Mouse (Mus musculus): ENCODE data around the gene Crtc1.

The Crtc1 gene

DNA sequence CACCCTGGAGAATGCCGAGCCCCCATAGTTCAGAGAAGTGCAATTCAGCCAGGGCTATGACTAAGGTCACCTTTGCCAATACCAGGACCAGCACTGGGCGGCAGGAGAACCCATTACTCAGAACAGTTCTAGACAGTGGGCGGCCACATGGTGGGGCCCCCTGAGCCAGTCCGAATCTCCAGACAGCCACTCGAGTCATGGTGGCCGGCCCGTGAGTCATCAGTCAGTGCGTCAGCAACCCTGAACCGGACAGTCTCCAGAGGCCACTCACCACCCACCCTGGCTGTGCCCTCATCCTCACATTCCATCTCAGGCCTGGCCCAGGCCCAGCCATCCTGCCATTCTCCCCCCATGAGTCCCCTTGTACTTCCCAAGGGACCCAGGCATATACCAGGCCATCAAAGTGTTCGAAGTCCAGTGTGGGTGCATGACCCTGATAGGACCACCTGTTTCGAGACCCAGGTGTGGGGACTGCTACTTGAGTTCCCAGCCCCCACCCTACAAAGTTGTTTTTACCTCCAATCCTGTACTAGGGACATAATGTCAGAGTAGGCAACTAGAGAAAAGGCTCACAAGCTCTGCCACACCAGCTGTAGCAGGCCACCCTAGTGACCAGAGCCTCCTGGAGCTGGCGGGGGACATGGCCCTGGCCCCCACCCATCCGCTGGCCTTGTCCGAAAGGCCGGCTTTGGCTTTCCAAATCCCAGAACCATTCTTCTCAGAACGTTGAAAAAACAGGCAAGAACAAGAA is 22.6 kb upstream of the Crtc1 start:
- no peak for DNase-seq

DNA sequence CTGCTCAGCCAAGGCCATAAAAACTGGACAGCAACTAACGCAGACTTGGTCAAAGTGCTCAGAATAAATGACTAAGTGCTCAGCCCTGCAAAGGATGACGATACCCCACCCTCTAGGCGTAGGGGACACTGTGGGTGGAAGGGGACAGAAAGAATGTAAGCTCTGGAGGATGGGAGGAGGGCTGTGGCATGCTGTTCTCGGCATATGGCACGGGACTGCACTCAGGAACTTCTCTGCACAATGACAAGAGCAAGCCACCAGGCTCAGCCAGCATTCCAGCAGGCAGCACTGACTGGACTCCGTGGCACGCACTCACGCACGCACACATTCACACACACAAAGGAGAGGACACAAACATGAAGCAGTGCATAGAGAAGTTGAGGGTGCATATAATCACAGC is 21.2 kb upstream of the Crtc1 start:
- DNase-seq, result peak; percentile 48 to 52

DNA sequence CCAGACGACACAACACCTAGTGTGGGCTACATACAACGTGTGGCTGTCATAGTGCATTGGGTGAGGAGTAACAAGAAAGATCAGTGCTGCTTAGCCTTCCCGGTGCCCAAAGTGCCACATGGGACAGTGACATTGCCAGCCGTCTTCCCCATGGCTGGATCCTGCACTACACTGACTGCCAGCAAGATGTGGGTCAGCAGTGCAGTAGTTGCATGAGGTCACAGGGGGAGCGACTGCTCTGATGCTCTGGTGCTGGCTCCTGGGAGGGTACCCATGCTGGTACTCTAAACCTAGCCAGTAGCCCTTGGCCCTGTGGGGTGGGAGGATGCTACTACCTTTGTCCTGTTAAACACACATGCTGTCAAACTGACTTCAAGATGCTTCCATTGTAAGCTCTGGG is 20.8 kb upstream of the Crtc1 start:
- no peak for DNase-seq

DNA sequence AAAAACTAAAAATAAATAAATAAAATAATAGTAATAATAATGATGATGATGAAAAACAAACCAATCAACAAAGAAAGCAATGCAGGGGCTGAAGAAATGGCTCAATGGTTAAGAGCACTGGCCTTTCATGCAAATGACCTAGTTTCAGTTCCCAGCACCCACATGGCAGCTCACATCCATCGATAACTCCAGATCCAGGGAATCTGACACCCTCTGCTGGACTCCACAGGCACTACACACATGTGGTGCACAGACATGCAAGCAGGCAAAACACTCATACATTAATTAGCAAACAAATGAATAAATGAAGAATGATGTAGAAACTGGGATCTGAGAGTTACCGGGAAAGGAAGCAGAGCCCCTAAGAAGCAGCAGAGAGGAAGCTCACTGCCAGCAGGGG is 20.3 kb upstream of the Crtc1 start:
- no peak for DNase-seq

DNA sequence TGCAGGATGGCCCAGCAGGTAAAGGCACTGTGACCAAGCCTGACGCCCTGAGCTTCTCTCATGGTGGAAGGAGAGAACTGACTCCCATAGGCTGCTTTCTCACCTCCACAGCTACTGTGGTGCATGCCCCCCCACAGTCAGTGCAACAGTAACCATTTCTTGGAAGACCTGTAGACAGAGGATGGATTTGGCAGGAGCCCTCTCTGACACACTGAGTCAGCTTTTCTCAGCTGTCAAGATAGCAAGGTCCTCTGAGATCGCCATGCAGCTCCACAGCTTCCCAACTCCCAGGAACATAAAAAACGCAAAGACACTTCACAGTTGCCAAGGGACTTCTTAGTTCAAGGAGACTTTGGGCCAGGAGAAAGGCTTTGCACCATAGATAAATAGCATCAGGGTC is 19.1 kb upstream of the Crtc1 start:
- no peak for DNase-seq

DNA sequence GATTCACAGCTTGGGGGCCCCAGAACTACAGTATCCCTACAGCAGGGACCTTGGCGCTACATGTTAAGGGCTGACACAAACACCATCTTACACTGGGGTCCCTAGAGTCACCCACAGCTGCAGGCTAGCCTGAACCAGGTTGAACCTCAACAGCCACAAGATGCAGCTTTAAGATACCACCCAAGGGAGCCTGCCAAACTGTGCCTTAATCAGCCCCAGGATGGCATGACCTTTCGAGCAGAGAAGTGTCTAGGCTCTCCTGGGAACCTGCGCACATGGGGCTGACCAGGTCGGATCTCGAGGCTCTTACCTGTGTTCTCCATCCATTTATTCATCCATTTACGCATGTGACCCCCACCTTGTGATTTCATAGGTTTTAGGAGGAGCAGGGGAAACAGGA is 18.5 kb upstream of the Crtc1 start:
- no peak for DNase-seq

DNA sequence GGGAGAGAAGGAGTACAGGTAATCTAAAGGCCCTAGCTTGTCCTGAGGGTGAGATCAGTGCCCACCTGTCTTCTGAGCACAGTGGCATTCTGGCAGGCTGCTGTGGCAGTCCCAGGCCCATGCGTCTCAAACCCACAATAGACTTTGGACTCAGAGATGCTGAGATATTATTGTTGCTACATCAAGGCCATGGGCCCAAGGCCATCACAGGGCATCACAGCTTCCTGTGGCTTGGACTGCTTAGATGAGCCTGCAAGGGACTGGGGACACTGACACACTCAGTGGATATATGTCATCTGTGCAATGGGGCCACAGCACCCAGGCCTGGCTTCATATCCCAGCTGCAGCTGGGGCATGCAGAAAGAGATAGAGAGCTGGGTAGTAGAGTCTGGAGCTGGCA is 17.6 kb upstream of the Crtc1 start:
- DNase-seq, result no peak

DNA sequence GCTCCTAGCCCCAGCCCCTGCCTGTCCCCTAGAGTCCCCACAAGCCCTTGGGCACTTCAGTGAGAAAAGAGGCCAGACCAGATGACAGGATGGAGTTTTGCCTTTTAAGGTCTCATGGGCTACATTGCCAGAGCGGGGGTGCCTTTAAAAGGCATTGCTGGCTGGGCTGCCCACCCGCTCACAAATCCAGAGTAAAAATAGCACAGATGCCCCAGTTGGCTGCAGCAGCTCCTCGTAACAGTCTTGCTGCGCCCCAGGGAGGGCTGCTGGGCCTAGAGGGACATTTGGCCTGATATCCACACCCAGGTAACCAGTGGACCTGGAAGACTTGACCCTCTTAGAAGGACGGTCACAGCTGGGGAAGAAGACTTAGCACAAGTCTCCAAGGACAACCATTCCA is 14.5 kb upstream of the Crtc1 start:
- no peak for DNase-seq

DNA sequence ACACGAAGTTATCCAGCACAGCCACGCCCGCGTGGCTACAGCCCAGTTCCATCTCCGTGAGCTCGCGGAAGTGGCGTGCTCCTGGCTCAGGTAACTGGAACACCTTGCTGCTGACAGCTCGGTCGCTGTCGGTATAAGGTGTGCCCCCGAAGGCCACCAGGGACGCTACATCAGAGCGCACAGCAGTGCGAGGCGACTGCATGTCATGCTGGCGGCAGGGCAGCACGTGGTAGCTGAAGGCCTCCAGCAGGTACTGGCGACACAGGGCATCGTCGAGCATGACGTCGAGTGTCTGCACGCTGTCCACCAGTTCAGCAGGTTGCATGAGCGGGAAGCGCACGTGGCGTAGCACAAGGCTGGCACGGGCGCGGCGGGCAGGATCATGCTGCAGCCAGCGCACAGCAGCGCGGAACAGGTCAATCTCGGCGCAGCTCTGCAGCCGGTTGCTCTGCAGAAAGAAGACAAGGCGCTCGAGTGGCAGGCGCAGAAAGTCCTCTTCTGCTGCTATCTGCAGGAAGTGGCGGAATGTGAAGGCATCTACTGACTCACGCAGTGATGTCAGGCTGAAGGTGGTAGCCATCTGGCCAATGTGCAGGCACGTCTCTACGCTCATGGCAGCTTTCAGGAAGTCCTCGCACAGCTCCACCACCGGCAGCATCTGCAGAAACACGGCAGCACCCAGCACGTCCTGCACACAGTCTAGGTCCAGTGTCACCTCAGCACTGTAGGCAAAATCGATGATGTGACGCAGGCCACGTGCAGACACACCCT is 13.0 kb upstream of the Crtc1 start:
- no peak for DNase-seq

DNA sequence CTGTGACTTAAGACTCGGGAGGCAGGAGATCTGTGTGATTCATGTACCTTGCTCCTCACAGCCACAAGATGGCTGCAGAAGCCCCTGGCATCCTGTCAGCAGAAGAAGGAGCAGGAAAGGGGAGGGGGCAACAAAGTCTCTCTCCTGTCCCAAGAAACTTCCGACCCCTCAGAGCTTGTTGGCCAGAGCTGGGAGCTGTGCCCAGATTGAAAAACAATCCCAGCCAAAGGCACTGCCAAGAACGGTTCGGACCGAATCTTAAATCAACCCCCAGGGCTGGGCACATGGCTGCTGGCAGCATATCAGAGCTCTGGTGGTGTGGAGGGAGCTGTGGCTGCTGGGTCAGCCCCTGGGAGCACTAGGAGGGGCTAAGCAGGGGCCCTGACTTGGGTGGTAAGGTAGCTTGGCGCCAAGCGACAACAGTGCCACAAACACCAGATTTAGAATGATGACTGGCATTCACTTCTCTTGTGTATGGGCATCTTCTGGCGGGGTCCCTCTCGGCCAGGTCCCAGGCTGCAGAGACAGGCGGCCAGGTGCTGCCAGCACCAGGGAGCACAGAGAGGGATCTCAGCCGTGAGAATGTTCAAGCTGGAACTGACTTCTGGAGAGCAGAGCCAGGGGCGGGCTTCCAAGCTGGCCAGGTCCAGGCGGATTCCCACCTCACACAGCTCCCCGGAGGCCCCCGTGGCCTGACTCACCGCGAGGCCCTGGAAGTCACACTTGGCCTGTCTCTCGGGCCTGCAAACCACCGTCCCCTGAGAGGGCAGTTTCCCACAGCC is 8.5 kb upstream of the Crtc1 start:
- peak; percentile 75 to 82 for DNase-seq

DNA sequence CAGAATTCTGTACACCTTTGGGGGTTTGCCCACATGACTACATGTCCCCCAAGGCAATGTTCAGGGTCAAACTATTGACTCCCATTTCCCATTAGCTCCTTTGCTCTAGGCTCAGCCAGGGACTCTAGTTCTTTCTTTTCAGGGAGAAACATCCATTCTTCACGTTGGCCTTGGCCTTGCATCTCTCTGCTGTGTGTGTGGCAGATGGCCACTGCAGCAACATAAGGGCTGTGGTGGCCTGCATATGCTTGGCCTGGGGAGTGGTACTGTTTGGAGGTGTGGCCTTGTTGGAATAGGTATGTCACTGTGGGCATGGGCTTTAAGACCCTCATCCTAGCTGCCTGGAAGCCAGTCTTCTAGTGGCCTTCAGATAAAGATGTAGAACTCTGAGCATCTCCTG is 6.6 kb upstream of the Crtc1 start:
- peak; percentile 54 to 55 for DNase-seq

DNA sequence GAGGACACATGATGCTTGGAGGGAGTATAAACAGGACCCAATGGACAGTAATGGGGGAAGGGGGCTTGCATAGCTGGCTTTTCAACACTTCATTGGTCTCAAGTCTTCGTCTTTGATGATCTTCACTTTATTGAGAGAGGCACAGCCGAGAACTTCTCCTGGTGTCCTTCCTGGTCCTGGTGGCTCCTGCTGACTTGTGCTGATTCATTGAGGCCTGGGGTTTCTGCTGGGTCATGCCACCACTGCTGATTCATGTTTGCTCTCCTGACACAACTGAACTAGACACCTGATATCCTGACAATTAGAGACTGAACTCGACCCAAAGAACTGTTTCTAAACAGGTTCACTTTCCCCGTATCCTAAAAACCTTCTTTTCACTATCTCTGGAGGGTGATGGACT is 3.9 kb upstream of the Crtc1 start:
- no peak for DNase-seq

DNA sequence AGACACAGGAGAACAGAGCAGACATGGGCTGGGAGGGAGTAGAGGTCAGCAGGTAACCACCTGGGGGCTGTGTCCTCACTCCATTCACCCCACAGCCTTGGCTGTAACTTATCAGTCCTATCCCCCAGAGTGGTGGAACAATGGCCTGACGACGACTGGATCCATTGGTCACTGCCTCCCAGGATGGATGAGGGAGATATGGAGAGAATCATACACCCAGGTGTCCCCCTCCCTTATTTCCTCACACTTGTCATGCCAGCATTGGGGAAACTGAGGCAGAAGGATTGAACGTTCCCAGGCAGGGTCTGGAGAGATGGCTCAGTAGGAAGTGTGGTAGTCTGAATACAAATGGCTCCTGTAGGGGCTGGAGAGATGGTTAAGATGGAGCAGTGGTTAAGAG is 2.2 kb upstream of the Crtc1 start:
- DNase-seq, result no peak

DNA sequence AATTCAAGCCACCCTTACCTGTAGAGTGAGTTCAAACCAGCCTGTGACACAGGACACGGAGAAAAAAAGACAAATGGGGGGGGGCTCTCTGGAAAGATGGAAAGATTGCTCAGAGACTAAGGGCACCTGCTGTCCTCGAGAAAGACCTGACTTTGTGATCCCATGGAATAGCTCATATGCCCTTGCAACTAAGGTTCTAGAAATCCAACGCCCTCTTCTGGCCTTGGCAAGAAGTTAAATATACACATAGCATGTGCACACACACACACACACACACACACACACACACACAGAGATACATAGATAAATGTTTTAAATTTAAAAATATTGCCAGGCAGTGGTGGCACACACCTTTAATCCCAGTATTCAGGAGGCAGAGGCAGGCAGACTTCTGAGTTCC is 867 bp upstream of the Crtc1 start:
- DNase-seq, result no peak

DNA sequence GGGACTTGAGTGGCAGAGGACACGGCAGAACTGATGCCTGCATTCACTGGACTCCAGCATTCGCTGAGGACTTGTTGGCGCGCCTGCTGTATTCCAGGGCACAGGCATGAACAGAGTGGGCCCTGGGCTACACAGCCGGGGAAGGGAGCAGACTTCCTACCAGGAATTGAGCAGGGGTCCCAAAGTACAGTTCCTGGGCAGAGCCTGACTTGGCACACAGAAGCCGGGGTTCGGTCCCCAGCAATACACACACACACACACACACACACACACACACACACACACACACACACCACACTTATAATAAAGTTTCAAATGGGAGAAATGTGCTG is 435 bp upstream of the Crtc1 start:
- DNase-seq, result no peak

DNA sequence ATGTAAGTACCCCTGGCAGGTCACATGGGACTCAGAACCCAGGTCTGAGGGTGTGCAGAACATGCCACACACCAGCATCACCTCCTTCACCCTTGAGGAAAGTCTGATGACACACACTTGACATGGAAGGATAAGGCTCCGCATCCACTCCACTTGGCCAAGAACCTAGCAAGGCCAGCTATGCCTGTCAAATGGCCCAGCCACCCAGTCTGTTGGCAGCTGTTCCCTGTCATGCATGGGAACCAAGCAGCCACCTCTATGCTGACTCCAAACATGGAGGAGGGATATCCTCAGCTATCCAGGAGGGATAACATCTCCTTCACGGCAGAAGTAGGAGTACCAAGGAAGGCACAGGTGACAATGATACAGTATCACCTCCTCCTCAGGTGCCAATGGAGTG is 956 bp downstream of the Crtc1 start:
- no peak for DNase-seq

DNA sequence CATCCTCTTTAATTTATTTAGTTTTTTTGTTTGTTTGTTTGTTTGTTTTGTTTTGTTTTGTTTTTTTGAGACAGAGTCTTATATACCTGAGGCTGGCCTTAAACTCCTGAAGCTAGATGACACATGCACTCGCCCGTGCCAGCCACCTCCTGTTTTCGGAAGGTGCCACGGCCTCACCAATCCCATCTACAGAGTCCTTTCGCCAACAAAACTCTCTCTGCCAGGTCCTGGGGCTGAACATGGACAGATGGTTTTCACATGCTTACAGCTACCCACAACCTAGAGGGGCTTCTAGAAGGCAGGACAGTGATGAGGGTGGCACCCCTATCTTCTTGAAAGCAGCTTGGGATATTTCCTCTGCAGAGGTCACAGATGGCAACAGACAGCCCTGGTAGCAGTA is 4.2 kb downstream of the Crtc1 start:
- DNase-seq, result peak; percentile 66 to 75

DNA sequence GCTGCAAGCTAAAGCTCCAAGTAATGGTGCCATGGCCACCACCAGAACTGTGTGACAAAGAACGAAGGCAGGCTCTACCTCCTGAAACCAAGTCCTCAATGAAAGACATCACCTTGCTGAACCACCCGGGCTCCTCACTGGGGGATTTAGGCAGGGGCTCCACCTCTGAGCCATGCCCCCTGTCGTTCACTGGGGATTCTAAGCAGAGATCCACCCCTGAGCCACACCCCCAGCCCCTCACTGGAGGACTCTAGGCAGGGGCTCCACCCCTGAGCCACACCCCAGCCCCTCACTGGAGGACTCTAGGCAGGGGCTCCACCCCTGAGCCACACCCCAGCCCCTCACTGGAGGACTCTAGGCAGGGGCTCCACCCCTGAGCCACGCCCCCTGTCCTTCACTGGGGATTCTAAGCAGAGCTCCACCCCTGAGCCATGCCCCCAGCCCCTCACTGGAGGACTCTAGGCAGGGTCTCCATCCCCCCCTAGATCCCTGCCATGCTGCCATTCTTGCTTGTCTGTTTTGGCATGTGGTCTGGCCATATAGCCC is 6.3 kb downstream of the Crtc1 start:
- no peak for DNase-seq

DNA sequence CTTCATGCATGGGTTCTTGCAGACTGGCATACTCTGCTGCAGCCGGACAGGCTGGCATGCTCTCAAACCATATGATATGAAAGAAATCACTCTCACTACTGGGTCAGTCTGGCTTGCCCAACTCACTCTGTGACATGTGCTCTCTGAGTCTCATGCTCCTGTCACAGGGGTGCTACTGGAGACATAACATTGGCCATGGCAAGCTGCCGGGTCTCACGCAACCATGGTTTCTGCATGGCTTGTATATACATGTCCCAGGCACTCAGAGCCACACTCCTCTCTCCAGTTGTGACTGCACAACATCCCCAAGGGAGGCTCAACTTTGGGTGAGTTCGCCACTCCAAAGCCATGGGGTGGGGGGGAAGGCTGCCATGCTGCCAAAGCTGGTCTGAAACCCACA is 8.2 kb downstream of the Crtc1 start:
- no peak for DNase-seq

DNA sequence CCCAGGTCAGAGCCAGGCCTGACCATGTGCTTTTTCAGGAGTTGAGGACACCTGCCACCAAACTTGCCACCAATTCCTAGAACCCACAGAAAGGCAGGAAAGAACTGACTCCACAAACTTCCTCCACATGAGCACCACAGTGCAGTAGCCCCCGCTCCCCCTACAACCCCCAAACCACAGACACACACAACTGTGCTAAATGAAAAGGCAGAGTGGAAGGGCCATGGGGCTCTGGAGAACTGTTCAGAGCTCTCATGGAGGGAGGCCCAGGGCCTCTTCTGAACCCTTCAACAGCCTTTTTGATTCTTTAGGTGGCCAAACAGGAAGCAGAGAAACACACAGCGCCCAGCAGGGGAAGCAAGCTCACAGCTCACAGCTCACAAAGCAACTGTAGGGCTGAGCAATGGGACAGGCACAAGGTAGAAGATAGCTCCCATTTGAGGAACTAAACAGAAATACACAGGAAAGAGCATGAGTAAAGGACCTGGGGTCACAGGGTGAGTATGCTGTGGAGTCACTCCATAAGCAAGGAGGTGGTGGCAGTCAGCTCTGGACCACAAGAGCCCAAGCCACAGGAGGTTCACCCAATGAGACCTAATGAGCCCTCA is 13.0 kb downstream of the Crtc1 start:
- no peak for DNase-seq

DNA sequence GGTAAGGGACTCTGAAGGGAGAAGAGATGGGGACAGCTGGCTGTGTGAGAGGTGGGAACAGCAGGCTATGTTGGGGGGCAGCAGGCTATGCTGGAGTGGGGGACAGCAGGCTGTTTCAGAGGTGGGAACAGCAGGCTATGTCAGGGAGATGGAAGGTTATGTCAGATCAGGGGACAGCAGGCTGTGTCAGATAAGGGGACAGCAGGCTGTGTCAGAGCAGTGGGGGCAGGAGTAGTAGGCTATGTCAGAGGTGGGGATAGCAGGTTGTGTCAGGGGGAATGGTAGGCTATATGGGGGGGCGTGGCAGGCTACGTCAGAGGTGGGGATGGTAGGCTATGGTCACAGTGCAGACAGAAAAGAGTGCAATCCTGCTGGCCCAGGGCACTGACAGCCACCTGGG is 16.7 kb downstream of the Crtc1 start:
- no peak for DNase-seq

DNA sequence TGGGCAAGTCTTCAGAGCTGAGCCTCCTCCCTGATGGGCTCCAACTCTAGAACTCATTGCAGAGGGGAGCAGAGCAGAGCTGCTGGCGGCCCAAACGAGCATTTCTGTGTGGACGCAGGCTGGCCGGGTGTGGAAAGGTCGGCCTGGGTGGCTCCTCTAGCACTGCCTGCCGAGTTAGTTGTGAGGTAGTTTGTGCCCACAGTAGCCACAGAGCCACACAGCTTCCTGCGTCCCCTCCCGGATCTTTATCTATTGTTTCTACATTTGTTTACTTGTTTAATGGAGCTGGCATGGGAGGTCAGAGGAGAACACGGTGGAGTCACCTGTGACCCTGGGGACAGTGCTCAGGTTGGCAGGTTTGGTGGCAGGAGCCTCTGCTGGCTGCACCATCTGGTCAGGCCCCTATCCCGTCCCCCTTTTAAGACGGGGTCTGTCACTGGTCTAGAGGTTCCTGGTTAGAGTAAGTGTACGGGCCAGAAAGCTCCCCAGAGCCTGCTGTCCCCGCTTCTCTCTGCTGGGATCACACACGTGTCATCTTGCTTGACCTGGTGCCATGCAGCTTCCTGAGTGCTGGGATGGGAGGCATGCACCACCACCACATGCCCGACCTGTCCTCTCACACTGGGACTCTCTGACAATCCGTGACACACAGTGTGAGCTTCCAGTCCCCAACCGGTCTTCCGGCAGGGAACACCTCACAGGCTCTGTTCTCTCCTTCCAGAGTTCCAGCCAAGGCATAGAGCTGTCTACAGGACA is 17.9 kb downstream of the Crtc1 start:
- DNase-seq, result no peak
